Mouse (Mus musculus) retina, adult 2 months (tissue): ENCODE measurements around the gene Cog5.

Source experiments
- DNase-seq: peaks from one replicate; pipeline ENCODE4 v3.0.0-alpha.2; 2012; ENCODE audit warnings: low read depth, low spot score

Cog5 gene

DNA sequence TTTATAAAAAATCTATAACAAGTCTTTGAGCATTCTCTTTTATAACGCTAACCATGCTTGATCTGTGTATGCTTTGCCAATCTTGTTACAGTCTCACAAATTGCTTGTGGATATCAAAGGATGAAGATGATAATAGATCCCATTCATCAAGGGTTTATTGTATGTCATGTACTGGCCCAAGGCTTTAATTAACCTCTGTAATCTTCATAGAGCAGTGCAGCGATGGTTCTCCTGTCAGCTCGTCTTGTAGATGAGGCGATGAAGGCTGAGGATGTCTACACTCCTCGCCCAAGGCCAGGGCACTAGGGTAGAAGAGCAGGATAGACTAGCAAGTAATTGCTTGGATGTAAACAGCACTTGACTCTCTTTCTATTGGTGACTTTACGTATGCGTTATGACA, 164.9 kb downstream of the Cog5 start:
- DNase-seq, result no peak

DNA sequence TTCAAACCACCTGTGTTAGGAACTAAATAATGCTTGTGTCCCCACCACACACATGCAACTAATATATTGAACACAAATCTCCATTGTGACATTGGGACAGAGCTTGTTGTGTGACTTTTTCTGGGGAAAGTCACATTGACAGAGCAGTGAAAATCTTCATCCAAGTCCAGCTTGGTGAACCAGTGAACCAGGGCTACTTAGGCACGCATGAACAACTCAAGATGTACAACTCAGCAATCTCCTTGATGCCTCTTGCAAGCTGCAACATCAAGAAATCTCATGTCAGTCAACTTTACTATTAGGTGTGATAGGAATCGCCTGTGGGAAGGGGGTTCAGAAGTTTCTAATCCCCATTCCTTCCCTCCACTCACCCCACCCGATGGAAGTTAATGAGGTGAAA, 169.0 kb downstream of the Cog5 start:
- no peak for DNase-seq

GRCm38 (mm10) chr12:31824831-31825230, 170.2 kb downstream of the Cog5 start:
- no peak for DNase-seq

GRCm38 (mm10) chr12:31825821-31826220, 171.2 kb downstream of the Cog5 start:
- no peak for DNase-seq

DNA sequence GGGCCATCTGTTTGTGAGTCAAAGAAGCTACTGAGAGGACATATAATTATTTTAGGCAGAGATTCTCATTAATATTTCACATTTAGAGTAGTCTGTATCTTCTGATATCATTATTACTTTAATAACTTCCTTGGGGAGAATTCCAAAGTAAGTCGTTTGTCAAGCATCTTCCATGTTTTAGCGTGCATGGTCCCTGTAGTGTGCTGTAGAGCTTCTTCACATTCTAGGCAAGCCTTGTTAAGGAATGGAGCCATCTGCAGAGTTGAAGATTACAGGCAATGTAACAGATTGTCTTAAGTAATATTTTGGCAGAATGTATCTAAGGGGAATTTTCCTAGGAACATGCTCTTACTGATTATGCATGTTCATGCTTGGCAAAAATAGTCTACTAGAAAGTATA, 171.8 kb downstream of the Cog5 start:
- DNase-seq, result no peak

GRCm38 (mm10) chr12:31835480-31835879, 180.8 kb downstream of the Cog5 start:
- no peak for DNase-seq

GRCm38 (mm10) chr12:31836211-31836610, 181.5 kb downstream of the Cog5 start:
- no peak for DNase-seq

DNA sequence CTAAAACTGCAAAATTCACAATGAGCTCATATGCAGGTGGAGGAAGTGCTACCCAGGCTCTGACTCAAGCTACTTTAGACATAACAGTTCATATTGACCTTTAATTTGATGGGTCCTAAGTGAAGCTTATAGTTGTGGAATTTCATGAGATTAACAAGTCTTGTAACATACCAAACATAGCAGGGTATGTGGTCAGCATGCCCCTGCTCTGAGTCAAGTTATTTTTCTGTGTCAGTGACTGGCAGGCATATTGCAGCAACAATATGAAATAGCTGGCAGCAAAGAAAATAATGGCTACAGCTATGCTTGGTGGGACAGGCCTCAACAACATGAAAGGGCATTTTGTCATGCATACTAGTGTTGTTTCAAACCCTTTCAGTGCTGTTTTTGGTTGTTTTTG, 183.9 kb downstream of the Cog5 start:
- DNase-seq, result no peak

GRCm38 (mm10) chr12:31839249-31839648, 184.6 kb downstream of the Cog5 start:
- DNase-seq, result no peak

GRCm38 (mm10) chr12:31846077-31846476, 191.4 kb downstream of the Cog5 start:
- no peak for DNase-seq

DNA sequence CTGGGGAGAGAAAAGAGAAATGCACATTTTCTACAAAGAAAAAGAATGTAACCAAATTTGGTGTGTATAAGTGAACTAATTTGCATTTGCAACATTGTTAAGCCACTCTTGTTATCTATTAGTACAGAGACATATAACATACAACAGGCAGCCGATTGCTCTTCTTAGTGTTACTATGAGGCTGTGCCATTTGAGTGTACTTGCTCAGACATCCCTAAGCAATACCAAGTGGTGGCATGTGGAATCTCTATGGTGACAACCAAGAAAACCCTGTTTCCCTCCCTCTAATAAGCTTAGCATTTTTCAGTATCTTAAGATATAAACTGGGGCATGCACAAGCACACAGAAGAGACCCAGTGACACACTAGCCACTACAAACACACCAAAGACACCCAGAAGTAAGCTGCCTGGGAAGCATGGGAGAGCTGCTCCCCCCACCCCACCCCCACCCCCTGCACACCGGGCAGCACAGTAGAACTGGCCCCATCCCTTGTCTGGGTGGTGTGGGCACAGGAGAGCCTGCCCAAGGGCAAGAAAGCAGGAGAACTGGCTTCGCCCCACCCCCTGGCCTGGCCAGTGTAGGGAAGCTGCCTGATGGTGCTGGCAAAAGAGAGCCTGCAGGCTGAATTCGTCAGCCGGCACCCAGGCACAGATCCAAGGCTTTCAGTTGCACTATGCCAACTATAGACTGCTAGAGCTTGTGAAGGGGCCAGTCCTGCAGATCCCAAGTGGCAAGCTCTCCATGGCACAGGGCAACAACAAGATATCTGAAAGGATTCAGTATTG, 194.2 kb downstream of the Cog5 start:
- DNase-seq, result no peak

- DNase-seq, result no peak
Measured at GRCm38 (mm10) chr12:31849601-31850000, 194.9 kb downstream of the Cog5 start.

- DNase-seq, result no peak
Measured at GRCm38 (mm10) chr12:31854039-31854438, 199.4 kb downstream of the Cog5 start.

DNA sequence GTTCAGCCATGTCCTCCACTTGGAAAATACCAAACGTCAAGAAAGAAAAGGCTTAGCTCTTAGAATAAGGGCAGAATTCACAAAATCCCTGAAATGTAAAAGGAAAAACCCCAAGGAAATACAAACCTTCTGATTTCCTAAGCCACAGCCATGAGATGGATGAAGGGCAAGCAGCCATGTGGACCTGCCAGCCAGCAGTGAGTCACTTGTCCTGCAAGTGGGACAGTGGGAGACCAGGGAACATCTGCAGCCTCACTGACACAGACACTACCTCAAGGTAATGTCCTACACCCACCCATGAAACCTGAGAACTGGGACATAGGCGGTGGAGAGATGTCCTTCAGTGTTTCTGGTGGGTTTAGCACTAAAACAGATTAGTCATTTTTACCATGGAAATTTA, 200.1 kb downstream of the Cog5 start:
- no peak for DNase-seq

DNA sequence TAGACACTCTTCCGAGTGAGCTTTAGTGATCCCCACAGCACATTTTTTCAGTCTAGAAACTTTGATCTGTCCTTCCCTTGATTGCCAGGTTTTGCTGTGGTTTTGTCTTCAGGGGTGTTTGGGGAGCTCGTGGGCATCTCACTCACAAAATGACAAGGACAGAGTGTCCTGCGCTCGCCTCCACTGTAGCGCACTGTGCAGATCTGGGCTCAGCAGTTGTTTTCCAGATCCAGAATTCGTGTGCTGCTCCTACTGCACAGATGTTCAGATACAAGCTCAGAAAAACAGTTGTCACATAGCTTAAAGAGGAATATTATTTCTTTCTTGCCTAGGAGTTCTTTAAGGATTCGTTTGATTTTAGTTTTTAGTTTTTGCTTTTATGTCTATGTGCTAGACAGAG, 203.1 kb downstream of the Cog5 start:
- DNase-seq, result no peak

DNA sequence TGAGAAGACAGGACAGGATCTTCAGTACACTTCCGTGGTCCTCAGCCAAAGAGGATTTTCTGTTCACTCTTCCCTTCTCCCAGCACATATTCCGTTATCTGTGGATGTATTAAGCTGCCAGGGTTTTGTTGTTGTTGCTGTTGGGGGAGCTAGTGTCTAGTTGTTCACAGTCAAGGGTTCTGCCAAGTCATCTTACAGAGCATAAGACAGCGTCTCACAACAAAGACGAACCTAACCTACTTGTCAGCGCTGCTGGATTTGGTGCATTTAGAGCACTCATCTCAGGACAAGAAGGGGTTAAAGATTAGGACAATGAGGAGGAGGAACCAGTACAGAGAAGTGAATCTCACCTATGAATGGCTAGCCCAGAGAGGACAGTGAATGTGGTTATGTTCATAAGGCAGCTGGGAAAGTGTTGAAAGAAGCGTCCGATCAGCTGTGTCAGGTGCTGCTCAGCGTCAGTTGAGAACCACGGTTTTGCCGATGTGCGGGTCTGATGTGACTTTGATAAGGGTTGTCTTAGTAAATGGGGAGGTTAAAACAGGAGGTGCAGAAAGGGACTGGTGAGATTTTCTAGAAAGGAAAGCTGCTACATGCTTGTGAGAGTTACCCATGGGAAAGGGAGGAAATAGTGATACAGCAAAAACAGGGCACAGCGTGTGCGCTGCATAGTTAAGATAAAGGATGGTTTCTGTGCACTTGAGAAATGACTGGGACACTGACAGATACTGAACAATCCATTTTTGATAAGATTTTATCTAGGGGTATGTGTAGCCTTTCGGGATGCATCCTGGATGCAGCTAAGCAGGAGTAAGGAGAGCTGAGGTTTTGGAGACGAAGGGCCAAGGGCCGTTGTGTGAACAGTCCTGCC, 208.2 kb downstream of the Cog5 start:
- DNase-seq, result no peak

- no peak for DNase-seq
Measured at GRCm38 (mm10) chr12:31876775-31877174, 222.1 kb downstream of the Cog5 start.

- DNase-seq, result no peak
Measured at GRCm38 (mm10) chr12:31882736-31883135, 228.1 kb downstream of the Cog5 start.

DNA sequence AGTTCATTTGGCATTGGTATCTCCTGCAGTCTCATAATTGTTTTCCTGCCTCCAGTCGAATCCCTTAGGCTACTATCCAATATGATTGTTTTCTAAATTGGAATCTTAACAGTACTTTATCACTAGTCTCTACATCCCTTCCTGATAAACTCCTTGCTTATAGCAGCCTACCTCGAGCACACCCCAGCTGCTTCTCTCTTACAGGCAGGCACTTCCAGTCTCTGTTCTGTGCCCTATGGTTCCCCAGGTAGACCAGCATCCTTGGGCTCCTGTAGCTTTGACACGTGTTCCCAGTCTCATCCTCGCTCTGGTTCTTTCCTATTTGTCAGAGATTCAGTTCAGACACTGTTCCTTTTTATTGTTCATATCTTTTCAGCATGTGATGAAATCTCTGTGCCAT, 229.7 kb downstream of the Cog5 start:
- no peak for DNase-seq

DNA sequence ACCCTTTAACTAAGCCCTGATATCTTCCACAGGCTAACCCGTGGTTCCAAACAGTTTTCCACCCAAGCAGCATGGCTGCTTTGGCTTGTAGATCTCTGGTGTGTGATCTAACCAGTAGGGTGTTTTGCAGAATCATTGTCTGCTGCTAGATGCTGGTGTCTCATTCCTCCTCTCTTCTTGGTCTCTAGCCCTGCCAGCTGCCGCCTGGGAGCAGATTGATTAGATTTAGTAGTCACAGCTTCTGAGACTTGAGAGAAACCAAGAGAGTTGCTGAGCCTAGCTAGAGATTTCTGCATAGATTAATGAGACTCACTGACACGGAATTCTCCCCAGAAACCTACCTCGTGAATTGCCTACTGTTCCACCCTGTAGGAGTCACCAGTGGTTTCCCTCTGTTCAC, 230.4 kb downstream of the Cog5 start:
- no peak for DNase-seq

- DNase-seq, result no peak
Measured at GRCm38 (mm10) chr12:31885844-31886606, 231.4 kb downstream of the Cog5 start.

- no peak for DNase-seq
Measured at GRCm38 (mm10) chr12:31890685-31891084, 236.0 kb downstream of the Cog5 start.
